Mouse (Mus musculus) megakaryocyte progenitor cell, adult 5-6 weeks (primary cell): ENCODE measurements around the gene Ddx60. TPM values are rescaled to one million over a fixed set of nuclear protein-coding genes. Genes with fewer than 3 reads are reported as not detected.

Source experiments
- ATAC-seq: replicated peaks from 2 replicates; pipeline ENCODE4 v1.8.0; 2016; ENCODE audit warnings: mild to moderate bottlenecking, moderate TSS enrichment, inconsistent platforms; ENCODE audit not compliant: poor library complexity
- total RNA-seq, 2 experiments: library from RNA; stranded (forward) in 1 of 2; stranded (reverse) in 1 of 2; fragments of 157-497, 149-512 nt in 1 of 2; fragments of 200-1000 nt in 1 of 2; gene quantifications; 2 replicates each; pipeline versions ENCODE4 v1.2.3 to v1.2.4; 2015 to 2017

Gene Ddx60
- total RNA-seq, 2 experiments from 2014 or later: 2.2 to 3.4 TPM

- ATAC-seq: no peak
Measured at GRCm38 (mm10) chr8:61984941-61985340, 57.1 kb downstream of the Ddx60 start.

GRCm38 (mm10) chr8:61985703-61986475 lies 58.0 kb downstream of the Ddx60 start:
- no peak for ATAC-seq

DNA sequence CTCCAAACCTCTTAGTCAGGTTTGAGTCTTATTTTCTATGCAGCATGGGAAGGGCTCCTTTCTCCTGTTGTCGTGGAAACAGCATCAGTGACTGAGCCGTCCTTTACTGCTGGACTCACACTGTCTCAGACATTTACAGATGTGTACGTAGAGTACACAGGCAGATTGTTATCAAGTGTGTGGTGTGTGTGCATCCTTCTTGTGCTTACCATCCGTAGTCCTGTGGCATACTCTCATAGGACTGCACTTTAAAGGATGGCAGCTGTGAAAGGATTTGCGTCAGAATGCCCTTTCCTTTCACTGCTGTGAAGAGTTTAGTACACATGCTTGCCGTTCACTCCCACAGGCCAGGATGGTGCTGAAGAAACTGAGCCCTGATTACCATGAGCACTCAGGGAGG lies 61.6 kb downstream of the Ddx60 start:
- no peak for ATAC-seq

- no peak for ATAC-seq
Measured at GRCm38 (mm10) chr8:61992796-61993195, 64.9 kb downstream of the Ddx60 start.

DNA sequence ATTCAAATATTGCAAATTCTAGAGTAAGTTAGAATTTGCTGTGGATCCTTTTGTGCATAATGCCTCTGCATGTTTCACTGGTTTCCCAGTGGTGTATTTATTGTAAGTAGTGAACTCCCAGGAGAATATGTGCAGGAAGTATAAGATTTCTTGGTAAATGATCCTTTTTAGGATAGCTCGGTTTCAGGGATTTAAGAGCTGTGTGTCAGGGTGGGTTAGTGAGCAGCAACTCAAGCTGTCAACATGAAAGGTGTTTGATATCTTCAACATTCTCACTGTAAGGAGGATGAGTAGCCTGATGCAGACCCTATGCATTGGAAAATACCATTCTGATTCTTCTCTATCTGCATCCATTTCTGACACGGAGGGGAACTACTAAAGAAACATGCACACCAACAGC lies 69.2 kb downstream of the Ddx60 start:
- no peak for ATAC-seq

DNA sequence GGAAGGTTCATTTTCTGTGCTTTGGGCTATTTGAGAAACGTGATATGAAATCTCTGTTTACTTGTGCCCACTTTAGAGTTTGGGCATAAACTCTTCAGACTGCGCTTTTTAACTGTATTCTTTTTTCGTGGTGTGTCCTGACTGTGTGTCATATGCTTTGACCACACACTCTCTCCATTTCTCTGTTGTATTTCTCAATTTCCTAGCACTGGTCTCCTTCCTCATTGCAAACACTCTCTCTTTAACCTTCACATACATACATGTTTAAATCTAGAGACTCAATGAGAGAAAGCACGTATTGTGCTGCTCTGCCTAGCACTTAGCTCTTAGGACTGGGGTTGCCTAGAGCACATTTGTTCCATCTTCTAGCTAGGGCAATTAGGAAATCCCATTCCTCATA lies 86.3 kb downstream of the Ddx60 start:
- ATAC-seq: peak; percentile 100

DNA sequence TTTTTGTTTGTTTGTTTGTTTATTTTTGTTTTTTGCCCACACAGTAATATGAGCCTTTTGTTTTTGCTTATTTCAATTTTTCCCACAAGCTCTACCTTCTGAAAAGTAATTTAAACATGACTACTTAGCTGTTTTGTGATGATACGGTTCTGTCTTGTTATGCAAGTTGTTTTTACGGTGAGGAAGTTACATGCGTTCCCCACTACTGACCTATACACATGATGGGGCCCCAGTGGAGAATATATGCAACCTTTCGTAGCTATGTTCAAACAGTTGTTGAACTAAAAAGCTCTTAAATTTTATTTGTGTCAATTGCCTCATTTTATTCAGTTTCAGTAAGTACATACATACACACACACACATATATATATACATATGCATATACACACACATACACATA lies 86.7 kb downstream of the Ddx60 start:
- ATAC-seq: peak; percentile 84

DNA sequence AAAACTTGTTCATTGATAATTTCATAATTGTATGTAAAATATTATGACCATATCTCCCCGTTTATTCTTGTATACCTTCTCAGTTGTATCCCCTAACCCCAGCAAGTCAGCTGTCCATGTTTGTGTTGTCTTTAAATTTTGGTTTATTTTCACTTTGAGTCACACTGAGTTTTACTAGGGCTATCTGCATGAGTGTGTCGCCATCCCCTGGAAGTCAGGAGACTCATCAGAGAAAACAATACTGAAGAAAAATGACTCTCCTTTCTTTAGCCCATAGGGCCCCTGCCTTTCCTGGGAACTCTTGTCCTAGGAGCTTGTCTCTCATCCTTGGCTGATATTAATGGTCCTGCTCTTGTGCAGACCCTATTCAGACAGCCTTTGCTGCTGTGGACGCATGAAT lies 106.5 kb downstream of the Ddx60 start:
- no peak for ATAC-seq

DNA sequence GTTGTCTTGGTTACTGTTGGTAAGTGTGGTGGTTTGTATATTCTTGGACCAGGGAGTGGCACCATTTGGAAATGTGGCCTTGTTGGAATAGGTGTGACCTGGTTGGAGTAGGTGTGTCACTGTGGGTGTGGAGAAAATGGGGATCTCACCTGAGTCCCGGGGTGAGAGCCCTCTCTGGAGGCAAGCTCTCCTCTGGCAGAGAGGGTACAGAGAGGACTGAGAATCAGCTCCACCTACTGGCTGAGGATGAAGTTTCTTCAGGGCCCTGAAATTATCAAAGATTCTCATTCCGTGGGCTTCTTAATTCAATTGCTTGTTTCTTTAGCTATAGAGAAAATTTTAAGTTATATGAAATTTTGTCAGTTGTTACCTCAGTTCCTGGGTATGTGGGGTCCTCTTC lies 118.9 kb downstream of the Ddx60 start:
- ATAC-seq: peak; percentile 81

- ATAC-seq: peak; percentile 44; the same call in 1 of the 2 replicates
Measured at GRCm38 (mm10) chr8:62060357-62060756, 132.5 kb downstream of the Ddx60 start.

- no peak for ATAC-seq
Measured at GRCm38 (mm10) chr8:62068305-62068704, 140.4 kb downstream of the Ddx60 start.

DNA sequence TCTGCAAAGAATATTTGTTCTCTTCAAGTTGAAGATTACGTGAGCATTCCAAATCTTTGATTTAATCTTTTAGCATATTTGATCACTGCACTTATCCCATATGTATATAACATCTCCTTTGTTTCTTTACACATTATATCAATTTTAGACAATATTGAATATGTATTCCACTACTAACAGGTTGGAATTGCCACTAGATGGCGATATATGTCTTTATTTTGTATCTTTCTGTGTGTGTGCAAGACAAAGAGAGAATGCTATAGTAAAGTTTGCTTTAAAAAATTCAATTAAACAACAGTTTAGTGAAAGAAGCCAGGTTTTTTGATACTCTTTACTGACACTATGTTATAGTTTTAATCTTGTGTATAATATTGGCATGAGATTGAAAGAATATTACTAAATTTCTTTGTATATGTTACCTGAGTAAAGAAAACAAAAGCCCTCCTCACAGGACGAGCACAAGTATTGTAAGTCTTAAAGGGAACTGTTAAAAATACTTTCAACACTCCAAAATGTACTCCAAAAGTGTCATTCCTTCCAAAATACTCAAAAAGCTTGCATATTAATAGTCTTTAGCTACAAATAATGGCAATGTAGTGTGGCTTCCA lies 152.4 kb downstream of the Ddx60 start:
- ATAC-seq: peak; percentile 60; the same call in 1 of the 2 replicates

- no peak for ATAC-seq
Measured at GRCm38 (mm10) chr8:62081804-62082203, 153.9 kb downstream of the Ddx60 start.

Other genes starting within 250 kb of the Ddx60 start
- gene Palld, start 25.4 kb upstream of the Ddx60 start, total RNA-seq (2015): 0.17 TPM in 1 of 2 replicates, not detected in the other
- gene Palld, start 25.4 kb upstream of the Ddx60 start, total RNA-seq (2017): 0.12 and 0.20 TPM in 2 replicates
- not detected in 2 replicates for gene Anxa10, start 195.1 kb downstream of the Ddx60 start, total RNA-seq (2015)
- gene Anxa10, start 195.1 kb downstream of the Ddx60 start, total RNA-seq (2017): not detected in 2 replicates